Mouse (Mus musculus) layer of hippocampus, adult 18-20 months (tissue): ENCODE measurements around the gene Sbf2. TPM values are rescaled to one million over a fixed set of nuclear protein-coding genes. Genes with fewer than 3 reads are reported as not detected.
"Not testable (repeated sequence)": the region's sequence is repeated elsewhere in the genome, so short reads cannot be mapped to it uniquely, and the experiment has no call there.

Experiments
- DNase-seq, 2 experiments: peaks; one replicate each; pipeline ENCODE4 v3.0.0; 2022; ENCODE audit warnings: low spot score in 2 of 2
- total RNA-seq, 2 experiments: library from RNA; stranded (reverse); gene quantifications; 2 replicates each; pipeline ENCODE4 v1.2.3; 2021

Sbf2 gene
- total RNA-seq, 2 experiments from 2014 or later = 67.6 to 69.0 TPM

DNA sequence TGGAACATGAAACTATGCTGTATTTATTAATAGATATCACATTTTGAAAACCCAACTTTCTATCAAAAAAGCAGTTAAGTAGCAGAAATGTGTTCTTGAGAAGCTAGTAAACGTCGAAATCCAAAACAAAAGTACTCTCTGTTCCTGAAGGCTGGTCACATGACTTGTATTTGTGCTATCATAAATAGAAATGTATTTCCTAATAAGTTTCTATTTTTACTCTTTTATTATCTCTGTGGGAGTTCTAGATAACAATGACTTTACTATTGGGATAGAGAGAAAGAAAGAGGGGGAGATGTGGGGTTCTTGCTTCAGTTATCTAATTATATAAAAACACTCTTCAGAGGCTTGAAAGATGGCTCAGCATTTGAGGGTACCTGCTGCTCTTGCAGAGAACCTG is 29.5 kb downstream of the Sbf2 start:
- DNase-seq = no peak

GRCm38 (mm10) chr7:110584159-110584558 is 30.6 kb downstream of the Sbf2 start:
- DNase-seq = no peak

DNA sequence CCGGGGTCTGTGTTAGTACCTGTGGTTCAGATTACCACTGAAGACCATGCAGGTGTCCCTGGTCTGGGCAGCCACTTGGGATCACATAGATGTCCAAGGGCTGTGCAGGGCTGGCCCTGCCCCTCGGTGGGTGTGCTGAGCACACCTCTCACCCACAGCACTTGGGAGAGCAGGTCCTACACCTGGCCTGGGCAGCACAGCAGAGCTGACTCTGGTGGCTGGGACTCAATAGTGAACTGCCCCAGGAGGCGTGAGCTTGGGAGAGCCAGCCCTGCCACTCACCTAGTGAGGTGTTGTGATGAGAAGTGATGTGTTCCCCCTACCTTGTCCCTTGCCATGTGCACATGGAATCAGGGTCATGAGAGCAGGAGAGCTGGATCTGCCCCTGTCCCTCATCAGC is 31.0 kb downstream of the Sbf2 start:
- DNase-seq = no peak

- no peak for DNase-seq
These were observed 48.7 kb downstream of the Sbf2 start for GRCm38 (mm10) chr7:110565815-110566549.

DNA sequence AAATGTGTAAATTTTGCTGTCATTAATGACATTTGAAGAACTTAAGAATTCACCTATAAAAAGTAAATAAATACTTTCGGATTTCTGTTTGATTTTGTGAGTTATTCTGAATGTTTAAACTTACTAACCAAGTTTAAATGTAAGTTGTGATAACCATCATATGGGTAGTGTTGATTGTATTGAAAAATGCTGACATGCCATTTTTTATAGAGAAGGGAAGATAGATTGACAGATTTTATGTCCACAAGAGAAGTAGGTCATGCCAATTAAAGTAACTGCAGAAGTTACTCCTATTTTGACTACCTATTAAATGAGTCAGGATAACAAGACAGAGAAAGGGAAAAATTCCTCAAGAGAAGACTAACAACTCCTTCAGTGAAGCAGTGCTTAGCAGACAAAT is 53.1 kb downstream of the Sbf2 start:
- no peak for DNase-seq

DNA sequence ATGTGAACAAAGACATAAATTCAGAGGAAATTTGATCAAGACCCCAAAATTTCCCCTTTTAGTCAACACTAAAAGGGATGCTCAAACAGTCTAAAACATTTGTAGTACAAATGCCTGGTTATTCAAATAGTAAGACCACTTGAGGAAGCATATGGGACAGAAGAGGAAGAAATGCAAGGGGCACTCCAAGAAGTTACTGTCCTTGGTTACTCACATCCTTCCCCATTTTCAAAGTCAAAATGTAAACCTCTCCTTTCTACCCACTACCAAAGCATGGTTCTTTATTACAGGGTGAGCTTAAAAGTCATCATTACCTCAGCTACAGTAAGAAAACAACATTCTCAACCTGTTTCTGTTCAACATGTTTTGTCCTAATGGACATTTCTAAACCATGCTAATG is 57.7 kb downstream of the Sbf2 start:
- DNase-seq = no peak

DNA sequence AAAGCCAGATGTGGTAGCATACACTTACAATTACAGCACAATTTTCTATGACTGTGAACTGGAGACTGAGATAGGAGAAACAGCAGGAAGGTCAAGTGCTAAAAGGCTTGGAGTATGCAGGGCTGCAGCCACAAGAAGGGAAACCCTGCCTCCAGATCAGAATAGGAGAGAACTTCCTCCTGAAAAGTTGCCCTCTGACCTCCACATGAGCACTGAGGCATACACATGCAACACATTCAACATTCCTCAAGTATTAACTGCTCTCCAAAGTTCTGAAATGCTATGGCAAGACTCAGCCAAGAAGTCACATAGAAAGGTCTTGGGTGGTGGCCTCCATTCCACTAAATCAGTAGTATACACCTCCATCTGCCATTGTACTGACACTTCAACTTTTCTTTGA is 58.5 kb downstream of the Sbf2 start:
- no peak for DNase-seq

- peak; percentile 7 to 64 for DNase-seq
These were observed 59.5 kb downstream of the Sbf2 start for GRCm38 (mm10) chr7:110555260-110555659.

- DNase-seq = peak in 1 of 2 experiments; percentile 42
These were observed 66.5 kb downstream of the Sbf2 start for GRCm38 (mm10) chr7:110548268-110548667.

DNA sequence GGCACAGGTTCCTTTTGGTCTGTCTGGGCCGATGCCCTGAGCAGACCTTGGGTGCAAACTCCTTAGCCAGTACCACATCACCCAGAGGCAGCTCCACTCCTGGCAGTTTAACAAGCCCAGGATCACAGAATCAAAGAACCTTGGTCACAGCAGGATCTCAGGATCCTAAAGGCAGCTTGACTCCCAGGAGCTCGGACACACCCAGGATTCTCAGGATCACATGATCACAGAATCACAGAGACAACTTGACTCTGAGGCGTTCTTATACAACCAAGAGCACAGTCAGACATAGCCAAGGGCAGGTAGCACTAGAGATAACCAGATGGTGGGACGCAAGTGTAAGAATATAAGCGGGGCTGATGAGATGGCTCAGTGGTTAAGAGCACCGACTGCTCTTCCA is 71.4 kb downstream of the Sbf2 start:
- DNase-seq = no peak

DNA sequence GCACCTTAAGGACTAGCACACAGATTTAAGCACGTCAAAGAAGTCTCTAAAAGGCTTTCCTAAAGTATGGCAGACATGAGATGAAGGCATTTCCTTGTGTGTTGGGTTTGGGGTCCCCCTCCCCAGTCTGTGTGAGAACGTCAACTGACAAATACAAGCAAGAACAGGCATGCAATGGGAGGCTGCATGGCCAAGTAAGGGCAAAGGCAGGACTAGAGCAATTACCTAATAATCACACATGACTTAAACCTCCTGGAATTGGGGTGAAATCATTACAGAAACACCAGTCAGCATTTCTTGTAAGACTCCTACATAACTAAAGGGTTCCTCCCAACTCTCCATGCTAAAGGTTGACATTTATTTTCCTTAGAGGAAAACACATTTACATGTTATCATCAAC is 75.5 kb downstream of the Sbf2 start:
- no peak for DNase-seq

DNA sequence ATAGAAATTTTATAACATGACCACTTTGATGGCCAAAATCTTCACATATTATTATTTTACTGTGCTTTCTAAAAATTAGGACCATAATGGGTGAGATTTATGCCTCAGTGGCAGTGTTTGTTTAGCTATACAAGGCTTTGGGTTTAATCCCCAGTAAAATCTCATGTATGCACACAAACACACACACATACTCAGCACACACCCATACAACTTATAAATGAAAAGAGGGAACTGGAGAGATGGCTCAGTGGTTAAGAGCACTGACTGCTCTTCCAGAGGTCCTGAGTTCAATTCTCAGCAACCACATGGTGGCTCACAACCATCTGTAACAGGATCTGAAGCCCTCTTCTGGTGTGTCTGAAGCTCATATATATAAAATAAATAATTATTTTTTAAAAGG is 84.4 kb downstream of the Sbf2 start:
- DNase-seq = not testable (repeated sequence)

- DNase-seq = no peak
These were observed 89.5 kb downstream of the Sbf2 start for GRCm38 (mm10) chr7:110525090-110525775.

- no peak for DNase-seq
These were observed 98.2 kb downstream of the Sbf2 start for GRCm38 (mm10) chr7:110516241-110517220.

GRCm38 (mm10) chr7:110514131-110514530 is 100.6 kb downstream of the Sbf2 start:
- no peak for DNase-seq

- no peak for DNase-seq
These were observed 116.1 kb downstream of the Sbf2 start for GRCm38 (mm10) chr7:110498653-110499052.

DNA sequence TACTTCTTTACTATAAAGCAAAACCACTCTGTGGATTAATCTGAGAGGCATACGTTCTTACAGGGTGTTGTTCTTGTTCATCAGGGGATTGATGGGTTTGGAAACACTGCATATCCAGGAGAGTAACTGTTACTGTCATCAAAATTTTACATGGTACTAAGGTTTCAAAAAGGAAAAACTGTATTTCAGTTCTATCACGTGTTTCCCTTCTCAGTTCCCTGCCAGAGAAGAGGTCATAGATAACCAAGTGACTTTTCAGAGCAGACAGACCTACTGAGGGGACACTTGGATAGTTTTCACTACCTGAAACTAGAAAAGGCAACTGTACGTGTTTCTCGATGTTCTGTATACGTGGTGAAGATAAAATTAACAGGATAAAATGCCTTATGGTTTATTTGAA is 123.7 kb downstream of the Sbf2 start:
- DNase-seq = no peak

DNA sequence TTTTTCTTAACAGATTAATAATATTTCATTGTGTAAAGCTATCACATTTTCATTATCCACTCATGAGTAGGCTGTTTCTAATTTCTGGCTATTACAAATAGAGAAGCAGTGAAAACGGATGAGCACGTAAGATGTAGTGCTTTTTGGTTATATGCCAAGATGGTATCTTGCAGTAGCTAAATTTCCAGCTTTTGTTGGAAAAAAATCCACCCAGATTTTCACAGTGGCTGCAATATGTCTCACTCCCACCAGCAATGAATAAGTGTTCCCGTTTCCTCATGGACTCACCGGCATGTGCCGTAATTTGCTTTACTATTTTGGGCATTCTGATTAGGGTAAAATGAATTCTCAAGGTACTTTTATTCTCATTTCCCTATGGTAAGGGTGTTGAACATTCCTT is 129.7 kb downstream of the Sbf2 start:
- DNase-seq = peak; percentile 50 to 62

- DNase-seq = no peak
These were observed 143.7 kb downstream of the Sbf2 start for GRCm38 (mm10) chr7:110470987-110471386.

GRCm38 (mm10) chr7:110463471-110463870 is 151.3 kb downstream of the Sbf2 start:
- no peak for DNase-seq

- peak; percentile 28 to 79 for DNase-seq
These were observed 182.4 kb downstream of the Sbf2 start for GRCm38 (mm10) chr7:110432301-110432700.

- no peak for DNase-seq
These were observed 198.4 kb downstream of the Sbf2 start for GRCm38 (mm10) chr7:110416318-110416717.
